Mouse (Mus musculus) heart, adult 18-20 months (tissue): ENCODE data around the gene Apex1. TPM values are rescaled to one million over a fixed set of nuclear protein-coding genes. Genes with fewer than 3 reads are reported as not detected.
A peak's percentile ranks its signal among the peaks of the same experiment; 100 is the strongest.
"Not testable (repeated sequence)": the region's sequence is repeated elsewhere in the genome, so short reads cannot be mapped to it uniquely, and the experiment has no call there.

Experiments used
- DNase-seq, 2 experiments: peaks; one replicate each; pipeline ENCODE4 v3.0.0; 2021 to 2022; ENCODE audit warnings: mixed read lengths in 1 of 2
- long read RNA-seq, 2 experiments: library from polyadenylated mRNA; stranded (forward); transcript quantifications; one replicate each; pipeline ENCODE4 v2.0.0; 2021
- total RNA-seq, 2 experiments: library from RNA; stranded (reverse); gene quantifications; 2 replicates each; pipeline ENCODE4 v1.2.3; 2021

Apex1 gene
- 10 to 100 TPM; 27.0 to 31.7 TPM for total RNA-seq
- long read RNA-seq, experiment 1, transcript Apex1-203 (5 exons, 655 nt), result minor isoform, 5 of 30 reads
- long read RNA-seq, experiment 1, transcript Apex1-201 (5 exons, 1,239 nt), result major isoform, 22 of 30 reads
- long read RNA-seq, experiment 1, partial matches to known transcripts, result 0 of 30 reads
- long read RNA-seq, experiment 1, other reads (novel, unspliced or antisense), result 2 of 30 reads
- long read RNA-seq, experiment 2, transcript Apex1-201 (5 exons, 1,239 nt), result major isoform, 9 of 12 reads
- long read RNA-seq, experiment 2, partial matches to known transcripts, result 0 of 12 reads
- long read RNA-seq, experiment 2, other reads (novel, unspliced or antisense), result 1 of 12 reads

GRCm38 (mm10) chr14:50924281-50925064, at the start of gene Apex1, which contains the start of gene Osgep:
Gene Apex1 (plus strand): TSS chr14:50924968.
Gene Osgep (minus strand): TSS chr14:50924893.
- DNase-seq, result peak; percentile 97

DNA sequence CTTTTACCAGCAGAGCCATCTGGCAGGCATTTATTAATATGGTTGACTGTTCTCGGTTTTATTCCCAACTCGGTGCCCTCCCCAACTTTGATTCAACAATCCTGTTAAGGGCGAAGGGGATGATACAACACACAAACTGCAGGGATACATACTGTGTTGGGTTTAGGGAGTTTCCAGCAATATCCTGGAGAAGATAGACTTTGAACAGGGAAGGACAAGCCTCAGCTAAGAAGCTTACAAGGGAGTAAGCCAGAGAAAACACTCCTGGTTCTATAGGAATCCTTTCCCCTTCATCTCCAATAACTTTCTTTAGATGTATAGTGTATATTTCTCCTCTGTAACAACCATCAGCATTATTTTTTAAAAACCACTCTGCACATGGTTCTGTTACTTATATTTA, 49.6 kb upstream of the Apex1 start:
- DNase-seq, result no peak

- DNase-seq, result no peak
Observed at GRCm38 (mm10) chr14:50875591-50876230, 49.1 kb upstream of the Apex1 start.

DNA sequence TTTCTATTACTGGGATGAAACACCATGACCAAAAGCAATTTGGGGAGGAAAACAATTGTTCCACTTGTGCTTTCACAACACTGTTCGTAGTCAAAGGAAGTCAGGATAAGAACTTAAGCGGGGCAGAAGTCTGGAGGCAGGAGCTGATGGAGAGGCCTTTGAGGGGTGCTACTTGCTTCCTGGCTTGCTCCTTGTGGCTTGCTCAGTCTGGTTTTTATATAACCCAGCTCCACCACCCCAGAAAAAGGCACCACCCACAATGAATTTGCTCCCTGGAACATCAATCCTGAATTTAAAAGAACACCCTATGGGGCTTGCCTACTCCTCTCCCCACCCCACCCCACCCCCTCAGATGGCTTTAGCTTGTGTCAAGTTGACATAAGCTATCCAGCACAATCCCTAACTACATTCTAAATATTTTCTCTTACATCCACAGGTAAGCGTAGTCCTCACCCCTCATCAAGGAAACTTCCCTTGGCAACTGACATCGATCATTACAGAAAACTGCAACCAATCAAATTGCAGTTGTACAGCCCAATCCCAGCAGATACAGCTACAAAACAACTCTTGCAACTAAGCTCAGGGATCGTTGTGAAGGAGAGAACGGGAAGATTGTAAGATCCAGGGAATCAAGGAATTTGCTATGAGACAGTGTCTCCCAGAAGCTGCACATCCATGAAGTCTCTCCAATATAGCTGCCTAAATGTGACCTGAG, 48.4 kb upstream of the Apex1 start:
- DNase-seq, result no peak

- no peak for DNase-seq
Observed at GRCm38 (mm10) chr14:50891621-50892020, 33.1 kb upstream of the Apex1 start.

DNA sequence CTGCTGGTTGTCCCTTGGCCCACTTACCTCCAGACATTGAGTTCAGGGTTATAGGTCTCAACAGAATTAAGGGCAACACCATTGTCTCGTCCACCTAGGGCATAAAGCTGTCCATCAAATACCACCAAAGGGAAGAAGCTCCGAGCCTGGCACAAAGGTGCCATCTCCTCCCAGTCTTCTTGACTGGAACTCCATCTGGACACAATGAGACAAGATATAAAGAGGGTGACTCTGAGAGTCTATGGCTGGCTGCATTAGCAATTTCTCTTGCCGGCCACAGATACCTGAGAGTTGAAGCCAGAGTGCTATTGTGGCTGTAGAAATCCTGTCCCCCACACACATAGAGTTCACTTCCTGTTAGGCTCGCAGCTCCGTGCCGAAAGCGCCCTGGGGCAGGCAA, 32.7 kb upstream of the Apex1 start:
- no peak for DNase-seq

- peak; percentile 61 for DNase-seq
Observed at GRCm38 (mm10) chr14:50892541-50893459, 32.0 kb upstream of the Apex1 start.

- peak in 1 of 2 experiments; percentile 18 for DNase-seq
Observed at GRCm38 (mm10) chr14:50895407-50895806, 29.4 kb upstream of the Apex1 start.

DNA sequence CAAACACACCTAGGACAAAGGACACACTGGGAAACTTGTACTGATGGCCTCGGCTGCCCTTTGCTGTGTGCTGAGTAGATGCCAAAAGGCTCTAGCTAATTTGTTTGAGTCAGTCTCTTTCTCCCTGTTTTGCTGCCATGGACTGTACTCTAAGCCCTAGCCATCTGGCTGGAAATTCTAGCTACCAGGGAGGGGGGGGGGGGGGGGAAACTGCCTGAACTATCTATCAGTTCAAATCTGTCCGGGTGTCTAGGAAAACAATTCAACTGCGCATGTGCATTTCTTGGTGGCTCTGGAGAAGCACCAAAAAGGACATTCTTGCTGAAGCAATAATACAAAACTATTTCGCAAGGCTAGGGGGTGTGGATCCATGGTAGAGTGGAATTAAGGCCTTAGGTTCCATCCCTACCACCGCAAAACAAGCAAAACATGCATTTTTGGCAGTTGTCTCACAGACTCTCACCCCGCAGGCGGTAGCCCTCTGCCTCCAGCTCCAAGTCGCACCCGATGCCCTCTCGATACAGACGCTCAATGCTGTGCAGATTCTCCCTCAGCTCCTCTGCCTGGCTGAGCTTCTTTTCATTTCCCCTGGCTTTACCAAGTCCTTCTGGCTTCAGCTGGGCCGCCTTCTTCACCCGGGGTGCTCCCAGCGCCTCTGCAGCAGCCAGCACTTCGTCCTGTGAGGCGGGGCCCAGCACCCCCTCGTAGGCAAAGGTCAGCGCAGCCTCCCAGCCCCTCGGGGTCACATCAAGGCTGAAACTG, 28.6 kb upstream of the Apex1 start:
- peak; percentile 90 for DNase-seq

DNA sequence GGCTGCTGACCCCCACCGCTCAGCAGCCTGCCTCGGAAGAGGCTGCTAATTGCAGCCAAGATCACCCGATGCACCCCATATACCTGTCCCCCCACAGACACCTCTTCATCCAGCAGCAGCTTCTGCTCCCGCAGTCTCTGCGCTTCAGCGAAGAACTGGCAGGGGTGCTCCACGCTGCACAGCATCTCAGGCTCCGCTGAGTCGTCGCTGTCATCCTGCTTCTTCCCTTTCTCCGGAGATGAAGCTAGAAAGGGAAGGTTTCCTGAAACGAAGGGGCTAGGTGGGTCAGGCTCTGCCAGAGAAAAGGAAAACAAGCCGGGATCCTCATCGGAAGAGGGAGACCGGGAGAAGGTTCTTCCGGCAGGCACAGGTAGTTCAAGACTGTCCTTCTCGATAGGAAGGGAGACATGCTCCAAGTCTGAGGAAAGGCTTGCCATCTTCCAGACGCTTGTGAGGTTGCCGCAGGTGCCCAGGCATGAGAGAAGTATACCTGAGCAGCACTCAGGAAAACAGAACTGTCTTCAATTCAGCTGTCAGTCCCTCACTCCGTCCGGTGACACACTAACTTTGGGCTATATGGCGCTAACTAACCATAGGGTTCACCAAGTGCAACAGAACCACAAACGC, 27.9 kb upstream of the Apex1 start:
- peak in 1 of 2 experiments; percentile 57 for DNase-seq

DNA sequence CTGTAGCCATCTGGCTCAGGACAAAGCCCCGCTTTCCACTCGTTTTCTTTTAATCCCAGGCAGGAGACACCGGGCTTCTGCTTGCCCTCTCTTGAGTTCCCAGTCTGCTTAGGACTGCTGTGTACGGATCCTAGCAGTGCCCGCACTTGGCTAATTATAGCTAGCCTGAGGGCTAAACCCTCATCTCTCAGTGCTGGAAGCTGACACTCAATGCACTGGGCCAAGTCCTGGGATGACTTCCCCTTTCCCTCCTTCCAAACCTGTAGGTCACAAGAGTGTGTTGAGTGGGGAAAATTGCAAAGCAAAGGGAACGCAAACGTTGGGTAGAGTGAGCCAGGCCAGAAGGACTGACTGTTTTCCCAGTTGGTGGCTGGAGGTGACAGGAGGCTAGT, 27.4 kb upstream of the Apex1 start, which contains the start of gene Klhl33:
Gene Klhl33 (minus strand): TSS at position 134 of the 392 bp plus-strand sequence.
- DNase-seq, result peak; percentile 58 to 66

- not testable (repeated sequence) for DNase-seq
Observed at GRCm38 (mm10) chr14:50897992-50898391, 26.8 kb upstream of the Apex1 start.

DNA sequence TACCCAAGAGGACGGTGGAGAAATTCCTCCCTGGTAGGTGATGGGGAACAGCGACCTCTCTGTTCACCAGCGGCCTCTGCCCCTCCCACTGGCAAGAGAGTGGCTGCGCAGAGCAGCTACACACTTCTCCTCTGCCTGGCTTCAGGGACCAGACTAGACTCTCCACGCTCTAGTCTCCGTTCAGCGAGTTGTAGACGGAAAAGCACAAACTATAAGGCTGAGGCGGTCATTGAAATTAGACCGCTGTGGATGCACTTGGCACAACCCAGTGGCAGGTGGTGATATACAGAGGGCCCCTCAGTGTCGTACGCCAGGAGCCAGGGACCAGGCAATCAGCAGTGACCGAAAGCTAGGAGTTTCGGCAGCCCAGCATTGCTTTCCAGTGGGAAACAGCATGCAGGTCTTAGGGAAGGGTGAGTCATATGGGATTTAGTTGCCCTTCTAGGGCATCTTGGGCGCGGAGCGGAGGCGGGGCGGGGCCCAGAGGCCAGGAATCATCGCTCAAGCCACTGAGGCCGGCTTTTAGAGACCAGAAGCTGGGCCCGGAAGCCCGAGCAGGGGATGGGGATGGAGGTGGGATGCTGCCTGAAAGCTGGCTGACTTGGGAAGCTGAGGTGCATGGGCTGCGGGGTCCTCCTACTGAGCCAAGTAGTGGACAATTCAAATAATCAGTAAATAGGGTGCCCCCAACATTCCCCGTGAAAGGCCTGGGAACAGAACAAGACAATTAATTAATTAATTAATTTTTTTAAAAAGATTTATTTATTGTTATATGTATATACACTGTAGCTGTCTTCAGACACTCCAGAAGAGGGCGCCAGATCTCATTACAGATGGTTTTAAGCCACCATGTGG, 20.6 kb upstream of the Apex1 start:
- DNase-seq, result peak; percentile 51 to 59

DNA sequence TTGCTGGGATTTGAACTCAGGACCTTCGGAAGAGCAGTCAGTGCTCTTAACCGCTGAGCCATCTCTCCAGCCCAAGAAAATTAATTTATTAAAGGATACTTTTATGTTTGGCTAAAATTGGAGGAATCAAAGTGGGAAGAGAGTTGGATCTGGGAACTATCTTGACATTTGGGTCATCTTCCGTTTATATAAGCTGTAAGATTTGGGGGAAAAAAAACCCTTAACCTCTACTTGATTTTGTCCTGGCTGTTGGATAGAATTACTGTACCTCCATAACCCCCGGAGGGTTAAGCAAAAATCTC, 20.0 kb upstream of the Apex1 start:
- DNase-seq, result no peak

DNA sequence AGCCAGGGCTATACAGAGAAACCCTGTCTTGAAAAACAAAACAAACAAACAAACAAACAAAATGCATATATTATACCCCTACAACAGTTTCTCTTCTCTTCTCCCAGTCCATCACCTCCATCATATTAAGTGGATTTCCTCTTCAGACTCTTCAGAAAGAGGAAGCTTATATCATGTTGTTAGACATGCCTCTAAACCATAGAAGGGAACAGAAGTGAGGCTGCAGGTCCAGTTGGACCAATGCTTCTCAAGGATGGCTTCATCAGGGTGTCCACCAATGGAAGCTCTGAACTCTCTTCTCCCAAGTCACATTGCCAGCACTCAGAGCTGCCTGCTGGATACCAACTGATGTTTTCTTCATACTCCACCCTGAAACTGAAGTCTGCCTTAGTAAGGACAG, 19.4 kb upstream of the Apex1 start:
- DNase-seq, result not testable (repeated sequence)

DNA sequence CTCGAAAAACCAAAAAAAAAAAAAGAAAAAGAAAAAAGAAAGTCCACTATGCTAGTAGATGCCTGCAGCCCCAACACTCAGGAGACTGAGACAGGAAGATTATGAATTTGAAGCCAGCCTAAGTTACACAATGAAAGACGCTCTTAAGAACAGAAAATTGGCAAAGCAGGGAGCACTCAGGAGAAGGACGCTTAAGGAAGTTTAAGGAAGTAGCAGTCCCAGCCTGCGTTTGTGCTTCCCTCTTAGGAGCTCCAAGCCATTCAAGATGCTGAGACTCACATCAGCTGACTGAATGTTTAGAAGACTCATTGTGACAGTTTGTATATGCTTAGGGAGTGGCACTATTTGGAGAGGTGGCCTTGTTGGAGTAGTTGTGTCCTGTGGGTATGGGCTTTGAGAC, 16.6 kb upstream of the Apex1 start:
- no peak for DNase-seq

GRCm38 (mm10) chr14:50911356-50911755, 13.4 kb upstream of the Apex1 start:
- no peak for DNase-seq

DNA sequence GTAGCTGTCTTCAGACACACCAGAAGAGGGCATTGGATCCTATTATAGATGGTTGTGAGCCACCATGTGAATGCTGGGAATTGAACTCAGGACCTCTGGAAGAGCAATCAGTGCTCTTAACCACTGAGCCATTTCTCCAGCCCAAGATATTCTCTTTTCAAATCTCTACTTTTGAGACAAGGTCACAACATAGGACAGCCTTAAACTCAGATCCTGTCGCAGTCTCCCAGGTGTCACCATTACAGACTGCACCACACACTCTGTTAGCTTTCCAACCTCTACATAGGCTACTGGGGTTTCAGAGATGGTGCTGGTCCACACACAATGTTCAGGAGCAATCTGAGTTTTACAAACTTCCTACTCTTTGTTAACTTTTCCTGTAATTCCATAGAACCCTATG, 1.3 kb upstream of the Apex1 start:
- not testable (repeated sequence) for DNase-seq
